Mouse (Mus musculus): ENCODE results near the gene Kat2b.

- TF ChIP-seq CTCF (IDR thresholded peaks at IDR 0.05; ENCODE audit: low read depth) (no peak), EP300 (IDR thresholded peaks at IDR 0.05; ENCODE audit: low read depth) (no peak)
These were observed 34.2 kb upstream of the Kat2b start for GRCm38 (mm10) chr17:53532425-53532824.
